Mouse (Mus musculus) right cerebral cortex, postnatal 25 days (tissue): Measurements from ENCODE around the gene 4930524B15Rik.
A peak's percentile ranks its signal among the peaks of the same experiment; 100 is the strongest.
"Not testable (repeated sequence)": the region's sequence is repeated elsewhere in the genome, so short reads cannot be mapped to it uniquely, and the experiment has no call there.

Experiments used
- DNase-seq: peaks from one replicate; pipeline ENCODE4 v3.0.0; 2022

Gene 4930524B15Rik

GRCm38 (mm10) chr11:31965256-31966134 lies at the start of gene 4930524B15Rik:
TSS of gene 4930524B15Rik (plus strand) at chr11:31965592.
- DNase-seq: no peak

GRCm38 (mm10) chr11:31917769-31918168 lies 47.6 kb upstream of the 4930524B15Rik start:
- no peak for DNase-seq

- no peak for DNase-seq
These were observed 35.3 kb upstream of the 4930524B15Rik start for GRCm38 (mm10) chr11:31930051-31930450.

DNA sequence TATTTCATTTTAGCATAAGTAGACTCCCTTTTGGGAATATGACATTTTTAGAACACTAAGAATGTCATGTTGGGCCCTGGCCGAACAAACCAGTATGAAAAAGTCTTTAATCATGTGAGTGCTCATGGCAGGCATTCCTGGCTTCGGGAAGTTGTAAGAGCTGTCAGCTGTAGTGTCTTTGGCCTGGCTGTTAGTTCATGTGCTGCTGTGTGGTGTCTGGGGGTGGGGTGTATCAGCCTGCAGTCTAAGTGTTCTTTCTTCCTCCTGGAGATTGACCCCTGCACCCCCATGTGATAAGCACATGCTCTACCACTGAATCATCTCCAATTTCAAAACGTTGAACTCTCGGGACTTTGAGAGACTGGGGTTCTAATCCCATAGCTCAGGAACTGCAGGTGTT lies 29.7 kb upstream of the 4930524B15Rik start:
- no peak for DNase-seq

GRCm38 (mm10) chr11:31936910-31937525 lies 28.4 kb upstream of the 4930524B15Rik start:
- no peak for DNase-seq

DNA sequence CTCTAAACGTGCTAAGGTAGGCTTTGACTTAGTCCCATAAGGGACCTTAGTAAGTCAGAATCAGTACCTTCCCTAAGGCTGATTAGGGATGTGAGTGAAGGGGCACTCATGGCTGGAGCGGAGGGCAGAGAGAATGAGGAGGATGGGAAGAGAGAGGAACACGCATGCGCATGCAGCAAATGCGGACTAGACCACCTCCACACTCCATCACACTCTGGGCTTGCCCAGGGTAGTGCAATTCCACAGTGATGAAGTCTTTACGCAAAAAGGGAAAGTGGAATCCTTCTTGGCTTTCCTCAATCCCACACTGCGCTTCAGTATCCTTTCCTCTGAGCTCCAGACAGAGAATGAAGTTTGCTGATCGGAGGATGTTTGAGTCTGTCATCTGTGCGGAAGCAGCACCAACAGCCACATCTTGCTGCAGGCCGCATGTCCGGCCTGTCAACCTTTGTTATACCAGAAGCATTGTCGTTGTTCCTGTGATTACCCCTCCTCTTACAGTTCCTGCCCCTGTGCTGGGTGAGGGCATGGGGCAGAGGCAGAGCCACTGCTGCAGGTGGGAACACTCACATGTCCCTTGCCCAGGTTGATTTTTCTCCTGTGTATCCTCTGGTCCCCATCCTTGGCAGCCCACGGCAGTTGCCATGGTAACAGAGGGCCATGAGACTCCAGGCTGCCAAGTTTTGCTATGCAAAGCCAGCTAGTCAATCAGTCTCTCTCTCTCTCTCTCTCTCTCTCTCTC lies 24.3 kb upstream of the 4930524B15Rik start:
- peak; percentile 74 for DNase-seq

DNA sequence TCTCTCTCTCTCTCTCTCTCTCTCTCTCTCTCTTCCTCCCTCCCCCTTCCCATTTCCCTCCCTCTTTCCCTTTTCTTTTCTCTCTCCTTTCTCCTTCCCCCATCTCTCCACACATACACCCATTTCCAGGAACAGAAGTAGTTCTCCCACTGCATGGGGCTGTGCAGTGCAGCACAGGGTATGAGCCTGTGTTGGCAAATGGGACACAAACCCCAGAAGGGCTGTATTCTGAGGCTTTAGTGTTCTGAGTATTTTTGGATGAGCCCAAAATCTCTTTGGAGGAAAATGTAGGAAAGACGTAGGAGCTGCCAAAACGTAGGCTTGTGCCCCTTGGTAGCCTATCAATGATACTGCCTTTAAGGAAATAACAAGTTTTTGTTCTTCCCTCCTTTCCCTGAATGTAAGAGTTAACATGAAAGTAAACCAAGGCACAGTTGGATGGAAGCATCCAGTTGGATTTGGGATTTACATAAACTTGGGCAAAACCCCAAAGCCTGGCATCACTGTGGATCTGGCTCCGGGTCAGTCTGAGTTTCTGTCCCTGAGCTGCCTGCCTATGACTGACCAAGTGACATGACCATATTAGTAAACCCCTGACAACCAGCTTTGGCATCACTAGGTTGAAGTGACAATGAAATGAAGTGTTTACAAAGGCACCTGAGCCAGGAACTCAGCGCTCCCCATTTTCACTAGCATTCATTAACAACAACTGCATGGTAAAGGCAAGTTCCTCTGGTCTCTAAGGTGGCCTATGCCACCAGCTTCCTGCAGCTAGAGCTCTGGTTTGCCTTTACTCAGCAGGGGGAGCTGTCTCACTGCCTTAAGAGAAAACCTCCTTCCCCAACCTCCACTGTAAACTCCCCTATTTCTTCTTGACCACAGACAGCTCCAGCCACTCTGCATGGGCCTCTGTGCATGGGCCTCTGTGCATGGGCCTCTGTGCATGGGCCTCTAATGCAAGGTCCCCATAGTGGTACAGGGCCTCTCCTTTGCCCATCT lies 23.5 kb upstream of the 4930524B15Rik start:
- DNase-seq: no peak

GRCm38 (mm10) chr11:31945471-31945870 lies 19.9 kb upstream of the 4930524B15Rik start:
- DNase-seq: no peak

DNA sequence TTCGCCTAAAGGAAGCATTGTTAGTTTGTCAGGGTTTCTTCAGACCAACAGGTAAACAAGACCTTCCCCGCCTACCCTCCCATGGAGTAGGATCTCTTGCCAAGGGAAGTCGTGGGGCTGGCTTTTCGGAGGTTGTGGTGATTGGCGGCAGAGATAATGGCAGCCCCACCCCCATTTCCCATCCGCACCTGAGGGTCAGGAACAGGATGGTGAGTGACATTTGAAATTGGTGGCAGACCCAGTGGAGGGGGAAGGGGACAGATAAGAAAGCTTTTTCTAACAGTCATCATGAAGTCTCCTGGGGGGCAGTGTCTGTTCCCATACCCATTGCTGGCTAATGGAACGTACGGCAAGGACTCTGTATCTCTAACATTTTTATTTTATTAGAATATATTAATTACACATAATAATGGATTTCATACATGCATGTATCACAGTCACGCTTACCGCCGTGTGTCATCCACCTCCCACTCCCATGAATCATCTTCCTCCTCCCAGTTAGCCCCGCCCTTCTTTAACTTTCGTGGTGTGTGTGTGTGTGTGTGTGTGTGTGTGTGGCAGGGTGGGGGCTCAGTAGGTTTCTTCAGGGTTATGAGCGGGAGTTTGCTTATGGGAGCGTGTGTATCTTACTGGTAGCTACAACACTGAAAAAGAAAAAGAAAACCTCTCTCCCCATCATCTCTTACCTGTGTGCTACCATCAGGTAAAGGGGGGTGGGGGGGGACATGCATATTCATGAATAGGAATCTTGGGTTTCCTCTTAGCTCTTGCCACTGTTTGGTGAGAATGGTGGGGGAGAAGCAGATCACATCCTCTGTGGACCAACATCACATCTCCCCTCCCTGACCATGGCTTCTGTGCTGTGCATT lies 16.7 kb upstream of the 4930524B15Rik start:
- no peak for DNase-seq

DNA sequence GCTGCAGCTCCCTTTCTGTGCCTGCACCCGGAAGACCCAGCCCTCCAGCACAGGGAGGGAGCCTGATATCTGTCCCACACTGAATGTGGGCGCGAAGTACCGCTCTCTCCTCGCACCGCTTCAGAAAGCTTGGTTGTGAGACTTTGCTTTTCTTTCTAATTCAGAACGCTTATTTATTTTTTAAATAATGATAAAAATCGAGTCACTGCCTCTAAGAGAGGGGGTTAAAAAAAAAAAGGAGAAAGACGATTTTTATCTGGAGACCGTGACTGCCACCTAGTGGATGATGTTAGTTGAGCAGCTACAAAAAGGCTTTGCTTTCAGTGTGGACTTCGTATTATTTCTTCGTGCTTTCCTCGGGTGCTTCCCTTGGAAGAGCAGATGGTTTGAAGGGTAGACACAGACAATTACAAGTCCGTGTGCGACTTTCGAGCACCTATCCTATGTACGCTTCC lies 16.0 kb upstream of the 4930524B15Rik start:
- peak; percentile 69 for DNase-seq

GRCm38 (mm10) chr11:31960071-31960470 lies 5.3 kb upstream of the 4930524B15Rik start:
- DNase-seq: no peak

GRCm38 (mm10) chr11:31963993-31964392 lies 1.4 kb upstream of the 4930524B15Rik start:
- DNase-seq: no peak

DNA sequence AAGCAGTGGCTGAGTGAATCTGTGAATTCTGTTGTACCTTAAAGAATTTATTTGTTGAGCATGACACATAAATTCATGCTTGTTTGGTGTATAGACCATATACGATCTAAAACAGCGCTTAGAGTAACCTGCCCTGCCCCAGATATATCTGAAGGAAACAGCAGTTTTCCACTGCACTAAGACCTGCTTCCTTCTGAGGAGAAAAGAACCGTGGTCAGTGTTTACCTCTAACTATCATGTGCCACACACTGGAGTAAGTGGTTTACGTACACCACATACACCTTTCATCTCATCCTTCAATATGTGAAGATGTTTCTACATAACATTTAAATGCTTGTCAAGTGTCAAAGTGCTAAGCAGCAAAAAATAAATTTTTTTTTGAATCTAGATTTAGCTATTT lies 8.7 kb downstream of the 4930524B15Rik start:
- DNase-seq: no peak

DNA sequence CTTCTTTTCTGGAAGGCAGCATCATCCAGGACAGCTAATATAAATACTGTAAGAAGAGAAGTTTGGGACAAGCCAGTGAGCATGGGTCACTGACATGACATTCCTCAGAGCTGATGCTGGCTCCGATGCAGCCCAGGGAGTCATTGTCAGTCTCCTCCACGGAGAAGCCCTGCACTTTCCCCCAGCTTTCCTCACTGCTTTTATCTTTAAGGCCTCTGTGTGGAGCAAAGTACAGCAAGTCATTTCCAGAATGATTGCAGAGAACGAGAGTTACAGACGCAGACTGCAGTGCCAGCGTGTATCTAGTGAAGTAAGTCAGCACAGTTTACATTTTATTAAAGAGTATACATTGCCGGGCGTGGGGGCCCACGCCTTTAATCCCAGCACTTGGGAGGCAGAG lies 9.4 kb downstream of the 4930524B15Rik start:
- DNase-seq: no peak

- DNase-seq: no peak
These were observed 10.3 kb downstream of the 4930524B15Rik start for GRCm38 (mm10) chr11:31975678-31976077.

GRCm38 (mm10) chr11:31976137-31976536 lies 10.7 kb downstream of the 4930524B15Rik start:
- DNase-seq: no peak

DNA sequence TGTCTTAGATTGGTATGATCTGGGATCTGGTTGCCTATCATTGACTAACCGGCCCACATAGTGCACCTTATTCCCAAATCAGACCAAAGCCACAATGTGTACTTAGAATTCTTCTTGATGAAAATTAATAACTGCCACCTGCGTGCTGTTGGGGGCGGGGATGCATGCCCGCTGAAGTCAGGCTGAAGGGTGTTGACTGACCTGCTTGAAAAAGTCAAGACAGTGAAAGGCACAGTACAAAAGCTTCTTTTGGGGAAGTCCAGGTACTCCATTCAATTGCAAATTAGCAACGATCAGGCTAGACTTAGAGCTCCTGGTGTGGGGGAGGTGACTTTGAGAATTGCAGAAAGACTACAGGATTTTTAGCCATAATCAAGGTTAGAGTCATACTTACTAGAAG lies 14.7 kb downstream of the 4930524B15Rik start:
- DNase-seq: not testable (repeated sequence)

DNA sequence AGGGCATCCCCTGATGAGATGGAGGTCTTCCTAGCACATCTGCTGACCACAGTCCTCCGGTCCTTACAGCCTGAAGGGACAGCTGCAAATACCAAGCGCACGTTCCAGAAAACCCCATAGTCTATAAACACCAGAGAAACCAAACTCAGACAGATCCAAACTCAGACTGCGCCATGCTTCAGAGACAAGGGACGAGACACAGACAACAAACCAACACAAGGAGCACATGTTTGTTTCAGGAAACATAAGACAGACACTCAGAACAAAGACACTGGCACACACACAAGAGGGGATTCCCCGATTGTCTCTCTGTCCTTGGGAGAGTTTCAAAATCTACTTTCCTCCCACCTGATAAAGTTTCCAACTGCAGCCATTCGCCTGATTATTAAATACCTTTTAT lies 16.4 kb downstream of the 4930524B15Rik start:
- DNase-seq: no peak

DNA sequence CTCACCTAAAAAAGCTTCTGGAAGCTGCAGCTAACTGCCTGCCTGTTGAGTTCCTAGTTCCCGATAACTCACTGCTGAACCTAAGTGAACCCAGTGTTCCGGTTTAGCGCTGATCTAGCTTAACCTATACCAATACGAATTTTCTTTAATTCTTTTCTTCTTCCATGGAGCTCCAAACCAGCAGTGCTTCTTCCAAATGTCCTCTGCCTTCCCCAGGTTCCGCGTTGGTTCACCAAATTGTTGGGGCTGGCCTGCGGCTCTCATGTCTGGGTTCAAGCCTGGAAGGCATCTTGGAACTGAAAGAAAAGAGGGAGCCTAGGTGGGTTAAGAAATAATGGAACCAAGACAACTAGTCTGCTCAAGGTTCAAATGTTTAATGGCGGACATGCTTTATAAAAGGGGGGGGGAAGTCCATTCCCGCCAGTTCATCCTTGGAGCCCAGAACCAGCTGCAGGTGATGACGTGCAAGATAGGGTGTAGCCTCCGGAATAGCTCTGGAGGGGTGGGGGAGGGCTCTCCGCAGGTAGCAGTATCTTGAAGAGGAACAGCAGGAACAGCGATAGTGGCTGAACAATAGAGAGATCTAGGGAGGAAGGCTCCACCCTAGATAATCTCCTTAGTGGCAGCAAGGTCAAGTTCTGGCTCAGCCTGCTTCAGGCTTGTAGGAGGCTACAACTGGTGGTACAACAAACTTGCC lies 17.0 kb downstream of the 4930524B15Rik start:
- not testable (repeated sequence) for DNase-seq

GRCm38 (mm10) chr11:31983249-31983648 lies 17.9 kb downstream of the 4930524B15Rik start:
- no peak for DNase-seq
